Mouse (Mus musculus) kidney, adult 2 months (tissue): ENCODE results near the gene Slc24a4.

Experiments
- CTCF ChIP-seq: fragments of 200-500 bp; conservative IDR thresholded peaks from 2 replicates; pipeline ENCODE4 v1.5.1; 2011; ENCODE audit warnings: low read depth, mild to moderate bottlenecking, control low read depth, low read length, moderate library complexity, mixed read lengths; ENCODE audit not compliant: insufficient read depth, insufficient read length
- POLR2A ChIP-seq: fragments of 200-500 bp; IDR thresholded peaks from one replicate; pipeline ENCODE4 v1.6.1; 2011; ENCODE audit warnings: low read depth, low read length, control low read depth

- no peak for TF ChIP-seq CTCF
- TF ChIP-seq POLR2A: no peak
Measured at GRCm38 (mm10) chr12:102302322-102302721, 173.8 kb downstream of the Slc24a4 start.
